Mouse (Mus musculus) skeletal muscle tissue, adult 2 months (tissue): ENCODE results near the gene Cdk9.

ENCODE experiments used
- DNase-seq: peaks from one replicate; pipeline ENCODE4 v3.0.0-alpha.2; 2012; ENCODE audit warnings: low read depth, low spot score

The Cdk9 gene

GRCm38 (mm10) chr2:32734480-32734879, 21.6 kb upstream of the Cdk9 start:
- no peak for DNase-seq

- no peak for DNase-seq
Observed at GRCm38 (mm10) chr2:32732695-32733094, 19.8 kb upstream of the Cdk9 start.

- no peak for DNase-seq
Observed at GRCm38 (mm10) chr2:32731911-32732310, 19.0 kb upstream of the Cdk9 start.

- no peak for DNase-seq
Observed at GRCm38 (mm10) chr2:32730854-32731253, 18.0 kb upstream of the Cdk9 start.

GRCm38 (mm10) chr2:32729547-32729946, 16.7 kb upstream of the Cdk9 start:
- no peak for DNase-seq

GRCm38 (mm10) chr2:32728463-32728862, 15.6 kb upstream of the Cdk9 start:
- peak; percentile 39 for DNase-seq

- DNase-seq: peak; percentile 93
Observed at GRCm38 (mm10) chr2:32727435-32727834, 14.6 kb upstream of the Cdk9 start.

- no peak for DNase-seq
Observed at GRCm38 (mm10) chr2:32724832-32725790, 12.2 kb upstream of the Cdk9 start.

GRCm38 (mm10) chr2:32724149-32724548, 11.3 kb upstream of the Cdk9 start:
- no peak for DNase-seq

GRCm38 (mm10) chr2:32722581-32722980, 9.7 kb upstream of the Cdk9 start:
- no peak for DNase-seq

GRCm38 (mm10) chr2:32722046-32722445, 9.2 kb upstream of the Cdk9 start:
- DNase-seq: no peak

GRCm38 (mm10) chr2:32720681-32721229, 7.9 kb upstream of the Cdk9 start, which contains the start of gene Sh2d3c:
Gene Sh2d3c (plus strand): TSS chr2:32721055.
- no peak for DNase-seq

- no peak for DNase-seq
Observed at GRCm38 (mm10) chr2:32720053-32720452, 7.2 kb upstream of the Cdk9 start.

GRCm38 (mm10) chr2:32718761-32719160, 5.9 kb upstream of the Cdk9 start:
- DNase-seq: no peak

GRCm38 (mm10) chr2:32714987-32715425, 2.1 kb upstream of the Cdk9 start:
- peak; percentile 51 for DNase-seq

GRCm38 (mm10) chr2:32714117-32714986, 1.5 kb upstream of the Cdk9 start:
- DNase-seq: no peak

- DNase-seq: peak; percentile 85
Observed at GRCm38 (mm10) chr2:32712586-32712933, 316 bp downstream of the Cdk9 start.

- DNase-seq: peak; percentile 42
Observed at GRCm38 (mm10) chr2:32712108-32712551, 746 bp downstream of the Cdk9 start.

GRCm38 (mm10) chr2:32711301-32712056, 1.4 kb downstream of the Cdk9 start:
- no peak for DNase-seq

GRCm38 (mm10) chr2:32710425-32710824, 2.5 kb downstream of the Cdk9 start:
- no peak for DNase-seq

- no peak for DNase-seq
Observed at GRCm38 (mm10) chr2:32709521-32710137, 3.2 kb downstream of the Cdk9 start.
